Mouse (Mus musculus) frontal cortex, postnatal 14 days (tissue): Measurements from ENCODE around the gene Arhgap28.

Experiments used
- DNase-seq, 2 experiments: peaks; one replicate each; pipeline ENCODE4 v3.0.0; 2022; ENCODE audit warnings: low spot score in 2 of 2

Arhgap28 gene

GRCm38 (mm10) chr17:67935556-67935955 is 68.4 kb downstream of the Arhgap28 start:
- no peak for DNase-seq

GRCm38 (mm10) chr17:67931396-67931795 is 72.5 kb downstream of the Arhgap28 start:
- DNase-seq, result no peak

GRCm38 (mm10) chr17:67930957-67931356 is 73.0 kb downstream of the Arhgap28 start:
- DNase-seq, result no peak

DNA sequence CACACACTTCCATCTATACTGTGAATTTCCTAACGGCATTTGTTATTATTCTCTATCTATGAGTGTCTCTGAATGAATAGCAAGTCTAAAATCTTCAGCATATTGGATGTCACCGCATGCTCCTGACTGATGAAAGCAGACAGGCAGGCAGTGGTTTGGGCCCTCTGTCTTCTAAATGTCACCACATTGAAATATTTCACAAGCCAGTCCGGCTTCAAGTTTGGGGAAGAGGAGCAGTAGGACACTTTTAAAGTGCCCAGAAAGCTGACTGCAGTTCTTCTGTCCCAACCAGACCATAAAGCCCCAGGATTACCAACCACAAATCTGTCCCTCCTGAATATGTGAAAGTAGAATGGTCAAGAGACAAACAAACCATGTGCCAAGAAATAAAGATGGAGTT is 73.5 kb downstream of the Arhgap28 start:
- no peak for DNase-seq

DNA sequence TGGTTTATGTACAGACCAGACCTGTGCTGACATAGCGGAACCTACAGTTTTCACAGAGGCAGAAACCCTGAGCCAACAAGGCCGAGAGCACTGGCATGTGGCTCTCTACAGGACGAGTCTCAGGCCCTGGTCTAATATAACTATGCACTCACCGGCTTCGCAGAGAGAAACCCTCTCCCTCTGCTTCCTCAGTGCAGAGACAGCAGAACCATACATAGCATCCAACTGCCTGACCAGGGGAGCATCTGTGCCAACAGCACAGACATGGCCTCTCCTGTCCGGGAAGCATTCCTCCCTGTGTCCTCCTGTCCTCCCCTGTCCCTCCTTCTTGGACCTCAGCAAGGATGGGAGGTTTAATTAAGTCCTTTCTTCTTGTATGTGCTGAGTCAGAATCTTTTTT is 75.6 kb downstream of the Arhgap28 start:
- no peak for DNase-seq

- DNase-seq, result no peak
Observed at GRCm38 (mm10) chr17:67927864-67928263, 76.1 kb downstream of the Arhgap28 start.

- no peak for DNase-seq
Observed at GRCm38 (mm10) chr17:67919959-67920358, 84.0 kb downstream of the Arhgap28 start.

- DNase-seq, result no peak
Observed at GRCm38 (mm10) chr17:67918201-67918600, 85.7 kb downstream of the Arhgap28 start.

- no peak for DNase-seq
Observed at GRCm38 (mm10) chr17:67916901-67917300, 87.0 kb downstream of the Arhgap28 start.

DNA sequence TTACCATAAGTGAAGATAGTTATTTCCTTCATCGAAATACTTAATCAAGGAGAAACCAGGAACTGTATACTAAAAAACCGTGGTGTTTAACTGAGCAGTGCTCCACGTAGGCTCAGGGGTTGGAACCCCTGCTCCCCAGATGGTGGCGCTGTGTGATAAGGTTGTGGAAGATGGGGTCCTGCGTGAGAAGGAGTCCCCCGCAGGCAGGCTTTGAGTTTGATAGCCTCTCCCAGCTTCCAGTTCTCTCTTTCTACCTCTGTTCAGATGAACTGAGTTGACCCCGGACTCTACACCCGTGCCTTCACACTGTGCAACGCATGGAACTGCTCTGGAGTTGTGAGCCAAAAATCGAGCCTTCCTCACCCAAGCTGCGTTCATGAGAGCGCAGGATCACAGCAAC is 91.3 kb downstream of the Arhgap28 start:
- DNase-seq, result peak in 1 of 2 experiments; percentile 35

DNA sequence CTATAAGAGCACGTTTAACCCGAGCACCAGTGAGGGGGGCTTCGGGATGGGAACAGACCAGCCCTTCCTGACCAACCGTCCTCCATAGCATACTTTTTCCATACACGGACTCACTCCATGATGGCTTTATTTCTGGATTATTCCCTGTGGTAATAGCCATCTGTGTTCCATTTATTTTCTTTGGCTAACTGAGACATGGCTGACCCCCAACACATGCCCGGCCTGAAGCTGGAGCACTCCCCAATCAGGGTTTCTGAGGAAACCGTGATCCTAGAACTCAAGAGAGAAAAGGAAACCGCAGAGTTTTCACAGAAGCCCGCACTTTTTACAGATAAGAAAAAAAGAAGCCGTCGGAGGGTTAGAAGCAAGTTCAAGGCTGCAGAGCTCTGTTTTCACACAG is 91.9 kb downstream of the Arhgap28 start:
- DNase-seq, result no peak

GRCm38 (mm10) chr17:67908537-67908936 is 95.4 kb downstream of the Arhgap28 start:
- DNase-seq, result no peak

- DNase-seq, result no peak
Observed at GRCm38 (mm10) chr17:67908137-67908536, 95.8 kb downstream of the Arhgap28 start.

GRCm38 (mm10) chr17:67907532-67908054 is 96.3 kb downstream of the Arhgap28 start:
- DNase-seq, result no peak

DNA sequence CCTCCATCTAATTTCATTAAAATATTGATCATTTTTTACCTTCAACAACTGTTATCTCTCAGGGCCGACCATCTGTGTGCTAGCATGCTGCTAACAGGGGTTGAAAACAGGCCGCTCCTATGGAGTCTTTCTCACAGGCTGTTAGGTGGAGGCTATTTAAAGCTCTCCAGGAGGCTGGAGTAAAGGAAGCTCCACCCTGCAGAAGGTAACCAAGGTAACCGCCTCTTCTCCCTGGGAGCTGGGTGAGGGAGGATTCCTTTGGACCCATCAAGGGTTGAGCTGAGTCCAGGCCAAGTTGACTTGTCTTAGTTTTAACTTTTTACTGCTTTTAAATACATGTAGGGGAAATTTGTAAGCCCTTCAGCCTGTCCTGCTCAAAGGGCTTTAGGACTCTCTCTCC is 97.7 kb downstream of the Arhgap28 start:
- no peak for DNase-seq

DNA sequence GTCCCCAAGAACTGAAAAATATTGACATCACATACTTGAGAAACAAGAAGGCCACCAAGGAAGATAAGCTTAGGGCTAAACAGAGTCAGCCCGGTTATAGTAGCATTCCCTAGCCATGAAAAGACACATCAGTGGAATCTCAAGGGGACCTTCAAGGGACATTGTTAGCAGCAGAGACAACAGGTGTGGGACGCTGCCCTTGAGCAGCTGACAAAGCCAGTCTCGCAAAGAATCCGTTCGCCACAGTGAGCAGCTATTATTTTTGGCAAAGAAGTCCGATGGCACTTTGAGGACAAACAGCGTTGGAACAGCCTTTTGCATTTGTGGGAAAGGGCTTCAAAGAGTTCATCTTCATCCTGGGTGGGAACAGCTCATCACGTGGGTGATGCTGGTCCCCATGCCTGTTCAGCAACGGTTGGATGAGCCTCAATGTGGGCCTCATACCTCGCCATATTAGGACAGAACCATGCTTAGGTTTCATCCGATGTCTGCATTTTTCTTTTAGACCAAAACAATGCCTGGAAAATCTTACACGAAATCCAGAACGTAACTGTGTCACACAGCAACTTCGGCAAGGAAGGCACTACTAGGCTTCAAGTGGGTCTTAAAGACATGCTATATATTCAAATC is 99.5 kb downstream of the Arhgap28 start:
- DNase-seq, result no peak

DNA sequence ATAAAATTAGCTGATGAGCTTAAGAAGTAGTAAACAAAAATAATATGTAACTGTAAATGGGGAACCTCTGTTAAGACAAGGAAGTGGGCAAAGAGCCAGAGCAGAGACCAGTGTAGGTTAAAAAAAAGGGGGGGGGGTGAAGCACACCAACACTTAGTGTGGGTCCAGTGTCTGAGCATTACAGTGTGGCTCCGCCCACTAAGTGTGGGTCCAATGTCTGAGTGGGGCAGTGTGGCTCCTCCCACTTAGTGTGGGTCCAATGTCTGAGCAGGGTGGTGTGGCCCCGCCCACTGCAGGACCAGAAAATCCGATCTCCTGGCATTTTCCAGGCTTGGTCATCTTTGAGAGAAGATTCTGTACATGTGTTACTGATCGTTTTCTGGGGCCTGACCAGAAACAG is 101.1 kb downstream of the Arhgap28 start:
- no peak for DNase-seq

- DNase-seq, result no peak
Observed at GRCm38 (mm10) chr17:67901161-67901560, 102.8 kb downstream of the Arhgap28 start.

DNA sequence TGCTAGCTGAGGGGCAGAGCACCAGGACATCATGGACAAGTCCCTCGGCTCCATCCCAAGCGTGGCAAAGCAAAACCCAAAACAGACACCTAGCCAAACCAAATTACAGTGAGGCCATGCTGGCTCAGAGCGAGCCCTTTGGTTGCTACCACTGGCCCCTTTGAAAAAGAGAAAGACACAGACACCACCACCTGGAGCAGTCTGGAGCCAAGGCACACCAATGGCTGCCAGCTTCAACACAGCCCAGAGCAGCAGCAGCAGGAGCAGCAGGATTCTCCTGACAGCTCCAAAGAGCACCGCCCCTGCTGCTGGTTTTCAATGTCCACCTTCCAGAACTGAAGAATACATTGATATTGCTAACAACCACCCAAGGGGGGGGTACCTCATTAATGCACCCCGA is 104.5 kb downstream of the Arhgap28 start:
- DNase-seq, result no peak

DNA sequence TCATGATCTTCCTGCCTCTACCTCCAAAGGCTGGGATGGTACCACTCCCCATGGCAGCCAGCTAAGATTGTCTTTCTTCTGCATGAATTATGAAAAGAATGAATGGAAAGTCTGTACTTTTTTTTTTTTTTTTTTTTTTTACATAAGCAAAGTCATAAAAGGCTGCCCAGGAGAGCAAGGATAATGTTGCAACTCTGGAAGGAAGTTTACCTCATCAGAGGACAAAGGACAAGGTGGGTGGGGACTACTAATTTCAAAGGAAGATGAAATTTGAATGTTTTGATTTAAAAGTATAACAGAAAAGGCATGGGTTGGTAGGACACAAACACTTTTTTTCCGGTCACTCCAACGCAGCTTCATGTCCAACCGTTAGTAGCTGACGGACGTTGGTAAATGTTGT is 107.5 kb downstream of the Arhgap28 start:
- no peak for DNase-seq

GRCm38 (mm10) chr17:67889481-67890325 is 114.2 kb downstream of the Arhgap28 start:
- no peak for DNase-seq

DNA sequence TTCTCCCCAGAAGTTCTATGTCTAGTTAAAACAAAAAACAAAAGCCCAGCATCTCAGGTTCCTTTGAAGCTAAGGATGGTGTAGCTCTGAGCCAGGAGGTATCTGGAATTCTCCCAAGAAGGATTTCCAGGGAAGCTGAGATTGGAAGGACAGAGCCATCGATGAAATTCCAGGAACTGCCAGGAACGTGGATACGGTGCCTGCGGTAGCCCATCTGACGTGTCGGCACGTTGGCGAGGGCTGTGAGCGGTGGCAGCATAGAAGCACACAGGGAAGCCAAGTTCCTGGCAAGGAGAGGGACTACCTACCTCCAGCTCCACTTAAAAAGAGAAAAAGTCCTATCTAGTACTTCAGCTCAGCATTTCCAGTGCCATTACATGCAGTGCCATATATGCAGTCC is 115.8 kb downstream of the Arhgap28 start:
- no peak for DNase-seq

DNA sequence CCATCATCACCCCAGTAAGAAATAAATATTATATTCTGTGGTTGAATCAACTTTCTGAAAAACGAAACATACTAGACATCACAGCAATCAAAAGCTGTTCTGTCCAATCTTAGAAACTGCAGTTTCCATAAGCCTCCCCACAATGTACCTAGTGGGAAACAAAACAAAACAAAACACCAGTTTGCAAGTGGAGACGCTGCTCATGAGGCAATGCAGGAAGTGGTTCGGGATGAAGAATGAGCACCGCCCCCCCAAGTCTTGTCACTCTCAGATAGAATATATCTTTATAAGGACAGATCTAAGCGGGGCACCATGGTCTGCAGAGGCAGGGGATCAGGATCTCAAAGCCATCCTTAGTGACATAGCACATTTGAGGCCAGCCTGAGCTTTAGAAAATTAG is 117.6 kb downstream of the Arhgap28 start:
- DNase-seq, result no peak
